In genomic region chr17:26658854-26659572, GRCm38 (mm10) we compare ENCODE assay signal across 12 mouse cellular contexts. TPM values are rescaled to one million over a fixed set of nuclear protein-coding genes. Genes with fewer than 3 reads are reported as not detected.
DNase-seq lines count a peak whose midpoint lies in the region; ATAC-seq and TF ChIP-seq lines count a peak whose summit lies in the region.
"Had no signal": no experiment of that assay in that cellular context is flagged by ENCODE, and none has a peak within 500 bp of the region (broad histone marks: within the 10 kb centered on the region; RNA-seq: fewer than 3 reads in every experiment).

No protein-coding gene starts in this region.

- TF ChIP-seq CTCF in C2C12 (IDR thresholded peaks at IDR 0.05; ENCODE audit: control insufficient read depth, insufficient read depth, insufficient read length): no peak
- TF ChIP-seq CTCF in thymus, adult 2 months (IDR thresholded peaks at IDR 0.05; ENCODE audit: borderline replicate concordance, control insufficient read depth, extremely low read depth, insufficient read depth, low read length, poor library complexity): no peak

- H3K79me2 ChIP-seq in C2C12 (ENCODE audit: control insufficient read depth, insufficient read depth): peaks cover 9% of the 10 kb centered on the region

- TF ChIP-seq POLR2A in thymus, adult 2 months (IDR thresholded peaks at IDR 0.05; ENCODE audit: control insufficient read depth, extremely low read depth, insufficient read depth, low read length, poor library complexity): no peak

- no peak overlapping the region for H3ac ChIP-seq in C2C12 (ENCODE audit: control insufficient read depth, insufficient read length, low read depth)

- no peak overlapping the region for H3K27ac ChIP-seq in forebrain, embryonic 14.5 days (ENCODE audit: low read depth, low read length)
- H3K27ac ChIP-seq in forebrain, embryonic 12.5 days: no peak overlapping the region
- H3K27ac ChIP-seq in hindbrain, embryonic 13.5 days: no peak overlapping the region
- no peak overlapping the region for H3K27ac ChIP-seq in hindbrain, embryonic 10.5 days
- H3K27ac ChIP-seq in thymus, adult 2 months (ENCODE audit: control insufficient read depth, insufficient read depth, low read length): no peak overlapping the region
- H3K27ac ChIP-seq: intestine, embryonic 15.5 days; liver, embryonic 13.5 days had no signal

- peak; percentile 41 for DNase-seq in forebrain, embryonic 14.5 days (ENCODE audit: low spot score)
- no peak for DNase-seq in hindbrain, embryonic 10.5 days (ENCODE audit: low spot score)
- DNase-seq in ZHBTc4 (ENCODE audit: low read depth, low spot score): peak; percentile 35
- no peak for DNase-seq in thymus, adult 2 months
- DNase-seq in thymus, postnatal 4 days: no peak
- DNase-seq: adrenal gland, adult 2 months; liver, embryonic 13.5 days; thymus, postnatal 25 days had no signal

- H3K79me3 ChIP-seq in C2C12 (ENCODE audit: low read depth): no peaks in the 10 kb centered on the region

- H3K4me2 ChIP-seq in forebrain, embryonic 14.5 days (ENCODE audit: low read length): no peak overlapping the region
- H3K4me2 ChIP-seq in forebrain, embryonic 12.5 days: no peak overlapping the region
- no peak overlapping the region for H3K4me2 ChIP-seq in hindbrain, embryonic 13.5 days
- H3K4me2 ChIP-seq: intestine, embryonic 15.5 days; liver, embryonic 13.5 days had no signal

- no peak for ATAC-seq in forebrain, embryonic 14.5 days
- ATAC-seq in forebrain, embryonic 12.5 days (ENCODE audit: low FRiP score): no peak
- no peak for ATAC-seq in hindbrain, embryonic 13.5 days (ENCODE audit: low FRiP score)
- ATAC-seq: intestine, embryonic 15.5 days had no signal

- WGBS in forebrain, embryonic 14.5 days: 43% methylated on average over 17 of the region's 21 CpGs
- WGBS in forebrain, embryonic 12.5 days: 43% methylated on average over 21 of the region's 21 CpGs
- 38% methylated on average over 21 of the region's 21 CpGs for WGBS in hindbrain, embryonic 13.5 days
- 44% methylated on average over 21 of the region's 21 CpGs for WGBS in hindbrain, embryonic 10.5 days
- WGBS in thymus, adult 2 months: 56% methylated on average over 21 of the region's 21 CpGs

- no peaks in the 10 kb centered on the region for H3K9me3 ChIP-seq in forebrain, embryonic 14.5 days (replicated peaks; ENCODE audit: control insufficient read depth, low read length)
- no peaks in the 10 kb centered on the region for H3K9me3 ChIP-seq in forebrain, embryonic 12.5 days
- H3K9me3 ChIP-seq in hindbrain, embryonic 13.5 days: no peaks in the 10 kb centered on the region
- H3K9me3 ChIP-seq in hindbrain, embryonic 10.5 days: no peaks in the 10 kb centered on the region
- H3K9me3 ChIP-seq: intestine, embryonic 15.5 days; liver, embryonic 13.5 days had no signal

- peaks cover 7% of the 10 kb centered on the region for H3K4me1 ChIP-seq in forebrain, embryonic 14.5 days (ENCODE audit: control insufficient read depth, insufficient read depth, low read length)
- peaks cover 14% of the 10 kb centered on the region for H3K4me1 ChIP-seq in forebrain, embryonic 12.5 days
- H3K4me1 ChIP-seq in hindbrain, embryonic 13.5 days (replicated peaks): peaks cover 24% of the 10 kb centered on the region
- peaks cover 23% of the 10 kb centered on the region for H3K4me1 ChIP-seq in hindbrain, embryonic 10.5 days (replicated peaks)
- 0 out of 2 replicates have a peak, but pooled peaks cover 7% of the 10 kb centered on the region for H3K4me1 ChIP-seq in thymus, adult 2 months (replicated peaks; ENCODE audit: control insufficient read depth, insufficient read depth, low read length)

- no peak overlapping the region for H3K4me3 ChIP-seq in forebrain, embryonic 14.5 days (ENCODE audit: low read depth, low read length)
- no peak overlapping the region for H3K4me3 ChIP-seq in forebrain, embryonic 12.5 days (replicated peaks)
- no peak overlapping the region for H3K4me3 ChIP-seq in hindbrain, embryonic 13.5 days
- H3K4me3 ChIP-seq in hindbrain, embryonic 10.5 days: no peak overlapping the region
- H3K4me3 ChIP-seq in C2C12 (ENCODE audit: insufficient read depth, poor library complexity, severe bottlenecking): no peak overlapping the region
- no peak overlapping the region for H3K4me3 ChIP-seq in thymus, adult 2 months (ENCODE audit: control insufficient read depth, insufficient read depth, low read length)
- H3K4me3 ChIP-seq: intestine, embryonic 15.5 days; liver, embryonic 13.5 days had no signal

- no peaks in the 10 kb centered on the region for H3K27me3 ChIP-seq in forebrain, embryonic 14.5 days (replicated peaks; ENCODE audit: control insufficient read depth, insufficient read depth, low read length)
- peaks cover 3% of the 10 kb centered on the region; the same call in 1 of the 2 replicates for H3K27me3 ChIP-seq in forebrain, embryonic 12.5 days
- H3K27me3 ChIP-seq in hindbrain, embryonic 13.5 days: no peaks in the 10 kb centered on the region
- no peaks in the 10 kb centered on the region for H3K27me3 ChIP-seq in hindbrain, embryonic 10.5 days (ENCODE audit: insufficient read depth, poor library complexity, severe bottlenecking)
- H3K27me3 ChIP-seq in C2C12 (ENCODE audit: control insufficient read depth, insufficient read depth, insufficient read length): no peaks in the 10 kb centered on the region
- H3K27me3 ChIP-seq in thymus, adult 2 months (ENCODE audit: control insufficient read depth, insufficient read depth, low read length): no peaks in the 10 kb centered on the region
- H3K27me3 ChIP-seq: intestine, embryonic 15.5 days had no signal

- H3K9ac ChIP-seq in forebrain, embryonic 14.5 days (ENCODE audit: low read length): no peak overlapping the region
- H3K9ac ChIP-seq in forebrain, embryonic 12.5 days: no peak overlapping the region
- 0 out of 2 replicates have a peak overlapping the region, but pooled peaks have one; percentile 5 for H3K9ac ChIP-seq in hindbrain, embryonic 13.5 days
- H3K9ac ChIP-seq: intestine, embryonic 15.5 days; liver, embryonic 13.5 days had no signal

- peaks cover 30% of the 10 kb centered on the region for H3K36me3 ChIP-seq in forebrain, embryonic 14.5 days (ENCODE audit: control insufficient read depth, insufficient read depth, low read length)
- H3K36me3 ChIP-seq in forebrain, embryonic 12.5 days (replicated peaks): peaks cover 31% of the 10 kb centered on the region
- peaks cover 36% of the 10 kb centered on the region for H3K36me3 ChIP-seq in hindbrain, embryonic 13.5 days
- peaks cover 40% of the 10 kb centered on the region for H3K36me3 ChIP-seq in hindbrain, embryonic 10.5 days
- peaks cover 8% of the 10 kb centered on the region for H3K36me3 ChIP-seq in C2C12 (ENCODE audit: control insufficient read depth, insufficient read depth)
- 0 out of 2 replicates have a peak, but pooled peaks cover 3% of the 10 kb centered on the region for H3K36me3 ChIP-seq in thymus, adult 2 months (ENCODE audit: control insufficient read depth, insufficient read depth, low read length)

TF ChIP-seq in C2C12, 6 proteins besides CTCF, POLR2A, EP300 and RAD21:
- no peak for TF ChIP-seq FOSL1 (IDR thresholded peaks at IDR 0.05; ENCODE audit: insufficient read depth, low read length, poor library complexity, severe bottlenecking)
- no peak for TF ChIP-seq CEBPB (IDR thresholded peaks at IDR 0.05; ENCODE audit: low read depth)
- TF ChIP-seq MYOD1 (IDR thresholded peaks at IDR 0.05; ENCODE audit: control insufficient read depth, insufficient read length, low read depth): peak; percentile 68
- no peak for TF ChIP-seq MAX (IDR thresholded peaks at IDR 0.05)
- TF ChIP-seq MYOG (IDR thresholded peaks at IDR 0.05; ENCODE audit: control insufficient read depth, extremely low read depth, insufficient read length): no peak
- TF ChIP-seq USF1 (IDR thresholded peaks at IDR 0.05; ENCODE audit: low read depth): no peak

RNA-seq across cellular contexts. Expression of gene Atp6v0e, which starts 4.0 kb away (rescaled TPM):
- 154 and 185 TPM in 2 replicates for polyA plus RNA-seq in forebrain, embryonic 14.5 days (2014; fragmentation: Nextera tagmentation; extraction: Ambion mirVana)
- polyA plus RNA-seq in forebrain, embryonic 12.5 days (2016; fragmentation: Nextera tagmentation; extraction: Ambion mirVana): 94.5 and 104 TPM in 2 replicates
- polyA plus RNA-seq in hindbrain, embryonic 13.5 days (2015; fragmentation: Nextera tagmentation; extraction: Ambion mirVana): 107 and 114 TPM in 2 replicates
- 140 and 149 TPM in 2 replicates for polyA plus RNA-seq in hindbrain, embryonic 10.5 days (2016; fragmentation: Nextera tagmentation; extraction: Ambion mirVana)
- polyA plus RNA-seq in C2C12 (2012; fragmentation: generic; extraction: Trizol): 236 TPM
- polyA plus RNA-seq in thymus, adult 2 months (2012; rRNA removed): 279 and 354 TPM in 2 replicates

RNA-seq across cellular contexts. Expression of gene Crebrf, which starts 56.4 kb away (rescaled TPM):
- 10.0 and 12.8 TPM in 2 replicates for polyA plus RNA-seq in forebrain, embryonic 14.5 days (2014; fragmentation: Nextera tagmentation; extraction: Ambion mirVana)
- polyA plus RNA-seq in forebrain, embryonic 12.5 days (2016; fragmentation: Nextera tagmentation; extraction: Ambion mirVana): 7.6 and 8.4 TPM in 2 replicates
- 15.2 and 15.3 TPM in 2 replicates for polyA plus RNA-seq in hindbrain, embryonic 13.5 days (2015; fragmentation: Nextera tagmentation; extraction: Ambion mirVana)
- 3.4 and 4.6 TPM in 2 replicates for polyA plus RNA-seq in hindbrain, embryonic 10.5 days (2016; fragmentation: Nextera tagmentation; extraction: Ambion mirVana)
- 0.47 TPM for polyA plus RNA-seq in C2C12 (2012; fragmentation: generic; extraction: Trizol)
- polyA plus RNA-seq in thymus, adult 2 months (2012; rRNA removed): 6.7 and 8.0 TPM in 2 replicates

Comparison
In these comparisons a context has a peak if more than half of its experiments do, and no peak if none do; other contexts are left out.
1. DNase-seq: peak in forebrain, embryonic 14.5 days (single experiment) and ZHBTc4 (single experiment); none in hindbrain, embryonic 10.5 days (single experiment), thymus, adult 2 months (single experiment) and thymus, postnatal 4 days (single experiment).